Mouse (Mus musculus) skeletal muscle tissue, adult 2 months (tissue): ENCODE measurements around the gene Cdyl.
A peak's percentile ranks its signal among the peaks of the same experiment; 100 is the strongest.

ENCODE experiments used
- DNase-seq: peaks from one replicate; pipeline ENCODE4 v3.0.0-alpha.2; 2012; ENCODE audit warnings: low read depth, low spot score

The Cdyl gene

GRCm38 (mm10) chr13:35659406-35659985, at the start of gene Cdyl:
Gene Cdyl (plus strand): TSS chr13:35659833.
- DNase-seq: no peak

GRCm38 (mm10) chr13:35610718-35611117, 48.9 kb upstream of the Cdyl start:
- DNase-seq: no peak

GRCm38 (mm10) chr13:35612506-35612905, 47.1 kb upstream of the Cdyl start:
- DNase-seq: no peak

GRCm38 (mm10) chr13:35614832-35615479, 44.7 kb upstream of the Cdyl start:
- DNase-seq: no peak

- DNase-seq: no peak
These were observed 43.0 kb upstream of the Cdyl start for GRCm38 (mm10) chr13:35616524-35617099.

GRCm38 (mm10) chr13:35619356-35619755, 40.3 kb upstream of the Cdyl start:
- DNase-seq: peak; percentile 45

GRCm38 (mm10) chr13:35620756-35621155, 38.9 kb upstream of the Cdyl start:
- DNase-seq: no peak

- no peak for DNase-seq
These were observed 34.8 kb upstream of the Cdyl start for GRCm38 (mm10) chr13:35624831-35625230.

- DNase-seq: no peak
These were observed 34.1 kb upstream of the Cdyl start for GRCm38 (mm10) chr13:35625556-35625955.

GRCm38 (mm10) chr13:35627319-35627718, 32.3 kb upstream of the Cdyl start:
- DNase-seq: no peak

- DNase-seq: no peak
These were observed 12.4 kb upstream of the Cdyl start for GRCm38 (mm10) chr13:35647132-35647823.

GRCm38 (mm10) chr13:35650284-35650872, 9.3 kb upstream of the Cdyl start:
- no peak for DNase-seq

GRCm38 (mm10) chr13:35652851-35653250, 6.8 kb upstream of the Cdyl start:
- DNase-seq: no peak

- DNase-seq: no peak
These were observed 2.8 kb upstream of the Cdyl start for GRCm38 (mm10) chr13:35656853-35657252.

GRCm38 (mm10) chr13:35665456-35665855, 5.8 kb downstream of the Cdyl start:
- DNase-seq: no peak

GRCm38 (mm10) chr13:35669910-35670469, 10.4 kb downstream of the Cdyl start:
- DNase-seq: no peak

GRCm38 (mm10) chr13:35670875-35671274, 11.2 kb downstream of the Cdyl start:
- DNase-seq: no peak

GRCm38 (mm10) chr13:35676921-35677320, 17.3 kb downstream of the Cdyl start:
- no peak for DNase-seq

- DNase-seq: no peak
These were observed 17.9 kb downstream of the Cdyl start for GRCm38 (mm10) chr13:35677433-35678051.

- DNase-seq: no peak
These were observed 19.1 kb downstream of the Cdyl start for GRCm38 (mm10) chr13:35678691-35679090.

- no peak for DNase-seq
These were observed 21.7 kb downstream of the Cdyl start for GRCm38 (mm10) chr13:35681361-35681760.
